Mouse (Mus musculus): Measurements from ENCODE around the gene Grik1.

DNA sequence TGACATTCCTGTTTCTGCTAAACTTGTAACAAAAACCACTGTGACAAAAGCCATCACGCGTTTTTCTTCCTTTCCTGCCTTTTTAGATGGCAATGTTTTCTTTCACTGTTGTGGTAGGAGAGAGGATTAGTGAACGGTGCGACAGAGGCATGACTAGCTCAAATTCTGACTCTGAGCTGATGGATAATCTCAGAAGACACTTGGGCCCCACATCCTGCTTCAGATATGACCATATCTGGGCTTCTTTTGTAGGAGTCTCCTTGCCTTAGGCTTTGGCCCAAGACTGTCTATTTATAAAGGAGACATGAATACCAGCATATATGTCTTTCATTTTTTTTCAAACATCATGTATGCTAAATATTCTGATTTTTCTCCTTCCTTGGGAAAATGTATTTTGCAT, 341.9 kb downstream of the Grik1 start:
- TF ChIP-seq POLR2A (IDR thresholded peaks at IDR 0.05; ENCODE audit: extremely low read depth, insufficient read depth, low read length) (no peak), CTCF (IDR thresholded peaks at IDR 0.05; ENCODE audit: extremely low read depth, insufficient read depth, low read length) (no peak)

Measured in cortical plate, adult 2 months (tissue).